Mouse (Mus musculus) liver, embryonic 15.5 days (tissue): ENCODE results near the gene Vopp1. TPM values are rescaled to one million over a fixed set of nuclear protein-coding genes. Genes with fewer than 3 reads are reported as not detected.

ENCODE experiments used
- ATAC-seq: fragments of 200-750 bp; cut with Nextera tagmentation; 2 replicates; pipeline ENCODE4 v1.8.0; 2017; ENCODE audit warnings: moderate number of reproducible peaks, mild to moderate bottlenecking, moderate library complexity; ENCODE audit not compliant: insufficient read depth
- H3K27ac ChIP-seq: fragments of 300-500 bp; sonication (generic); replicated peaks from 2 replicates; pipeline ENCODE4 v1.5.1; 2015; ENCODE audit warnings: mild to moderate bottlenecking, inconsistent platforms
- H3K27me3 ChIP-seq: fragments of 300-500 bp; sonication (generic); 2 replicates; pipeline ENCODE4 v1.6.1; 2015; ENCODE audit warnings: mild to moderate bottlenecking, inconsistent platforms
- H3K36me3 ChIP-seq: fragments of 300-500 bp; sonication (generic); replicated peaks from 2 replicates; pipeline ENCODE4 v1.6.1; 2015; ENCODE audit warnings: moderate library complexity, mild to moderate bottlenecking, inconsistent platforms
- H3K4me1 ChIP-seq: fragments of 300-500 bp; sonication (generic); replicated peaks from 2 replicates; pipeline ENCODE4 v1.6.1; 2015; ENCODE audit warnings: inconsistent platforms
- H3K4me2 ChIP-seq: fragments of 300-500 bp; sonication (generic); 2 replicates; pipeline ENCODE4 v1.6.1; 2015; ENCODE audit warnings: moderate library complexity, mild to moderate bottlenecking, inconsistent platforms
- H3K4me3 ChIP-seq: fragments of 300-500 bp; sonication (generic); replicated peaks from 2 replicates; pipeline ENCODE4 v1.5.1; 2015; ENCODE audit warnings: mild to moderate bottlenecking, inconsistent platforms
- H3K9ac ChIP-seq: fragments of 300-500 bp; sonication (generic); 2 replicates; pipeline ENCODE4 v1.6.1; 2015; ENCODE audit warnings: moderate library complexity, mild to moderate bottlenecking, inconsistent platforms
- H3K9me3 ChIP-seq: fragments of 300-500 bp; sonication (generic); replicated peaks from 2 replicates; pipeline ENCODE4 v1.6.1; 2016; ENCODE audit warnings: inconsistent platforms
- WGBS: fragments of 180-500 bp; shearing (Covaris S2); methylation state at CpG from one replicate; pipeline ENCODE4 v1.1.7; 2015; ENCODE audit warnings: mixed read lengths; ENCODE audit not compliant: insufficient replicate concordance; 5-methylcytosine and 5-hydroxymethylcytosine counted together
- polyA plus RNA-seq: library from polyadenylated mRNA; unstranded; fragments of >200 nt; fragmentation: Nextera tagmentation; extraction: Ambion mirVana; gene quantifications from 2 replicates; pipeline ENCODE4 v1.2.1, GENCODE M21; 2015

Gene Vopp1
- polyA plus RNA-seq, 1 experiment from 2014 or later: 56.8 TPM

DNA sequence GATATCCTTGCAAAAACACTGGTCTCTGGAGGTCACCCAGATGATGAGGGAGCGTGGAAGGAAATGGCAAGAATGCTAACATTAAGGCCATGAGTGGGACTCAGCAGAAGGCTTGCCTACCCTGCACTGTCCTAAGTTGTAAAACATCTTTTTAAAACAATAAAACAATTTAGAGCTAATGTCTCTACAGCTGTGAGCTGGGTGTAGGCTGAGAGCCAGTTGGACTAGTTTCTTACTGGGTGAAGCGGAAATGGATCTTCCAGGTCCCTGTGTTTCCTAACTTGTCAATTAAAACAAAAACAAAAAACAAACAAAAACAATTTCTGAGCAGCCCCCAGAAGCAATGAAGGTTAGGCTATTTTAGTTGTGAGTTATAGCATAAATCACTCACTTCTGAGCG, 131.8 kb downstream of the Vopp1 start:
- no peak for ATAC-seq
- no peaks in the 10 kb centered on the region for H3K9me3 ChIP-seq
- no peak overlapping the region for H3K4me2 ChIP-seq
- H3K4me1 ChIP-seq: peaks cover 21% of the 10 kb centered on the region
- H3K36me3 ChIP-seq: peaks cover 12% of the 10 kb centered on the region; the same call in 1 of the 2 replicates
- WGBS: 76% methylated on average over 3 of the region's 3 CpGs
- H3K27ac ChIP-seq: no peak overlapping the region
- no peak overlapping the region for H3K9ac ChIP-seq
- H3K27me3 ChIP-seq: peaks cover 4% of the 10 kb centered on the region; the same call in 1 of the 2 replicates
- no peak overlapping the region for H3K4me3 ChIP-seq

DNA sequence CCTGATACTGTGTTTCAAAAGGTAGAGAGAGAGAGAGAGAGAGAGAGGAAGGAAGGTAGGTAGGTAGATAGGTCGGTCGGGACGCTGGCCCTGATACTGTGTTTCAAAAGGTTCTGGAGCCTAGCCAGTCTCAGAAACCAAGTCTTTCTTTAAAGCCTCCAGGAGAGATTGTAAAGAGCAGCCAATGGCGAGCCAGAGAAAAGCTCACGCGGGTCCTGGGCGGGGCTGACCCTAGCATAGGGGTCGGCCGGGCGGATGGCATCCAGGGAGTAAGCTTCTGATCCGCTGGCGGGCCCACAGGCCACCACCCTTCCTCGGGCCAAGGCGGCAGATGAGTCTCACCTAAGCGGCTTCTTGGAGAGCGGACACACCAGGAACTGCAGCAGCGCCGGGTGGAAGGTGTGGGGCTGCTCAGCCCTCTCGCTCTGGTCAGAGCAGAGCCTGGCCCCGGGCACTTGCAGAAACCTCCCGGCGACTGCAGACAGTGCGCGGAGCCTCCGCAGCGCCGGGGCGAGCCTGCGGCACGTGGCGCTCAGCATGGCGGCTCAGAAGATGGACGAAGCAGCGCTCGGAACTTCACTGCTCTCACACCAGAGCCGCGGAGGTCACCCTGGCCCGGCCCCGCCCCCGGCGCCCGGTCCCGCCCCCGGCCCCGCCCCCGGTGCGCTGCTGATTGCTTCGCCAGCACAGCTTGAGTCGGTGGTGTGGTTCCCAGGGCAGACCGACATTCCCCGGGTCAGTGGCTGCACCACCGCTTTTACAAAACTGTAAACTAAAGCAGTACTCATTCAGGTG, 133.3 kb downstream of the Vopp1 start, which contains the start of gene Pyurf:
Gene Pyurf, minus strand, starts transcription at position 612 of the 795 bp plus-strand sequence.
- WGBS: 1% methylated on average over 51 of the region's 52 CpGs
- peaks cover 21% of the 10 kb centered on the region for H3K4me1 ChIP-seq
- H3K9ac ChIP-seq: peak within 1 kb of the TSS; percentile 80
- peaks cover 4% of the 10 kb centered on the region; the same call in 1 of the 2 replicates for H3K27me3 ChIP-seq
- peaks cover 23% of the 10 kb centered on the region for H3K36me3 ChIP-seq
- peak within 1 kb of the TSS; percentile 92 for H3K4me3 ChIP-seq
- ATAC-seq: peak; percentile 97
- no peaks in the 10 kb centered on the region for H3K9me3 ChIP-seq
- H3K27ac ChIP-seq: peak within 1 kb of the TSS; percentile 95
- H3K4me2 ChIP-seq: peak within 1 kb of the TSS; percentile 98

DNA sequence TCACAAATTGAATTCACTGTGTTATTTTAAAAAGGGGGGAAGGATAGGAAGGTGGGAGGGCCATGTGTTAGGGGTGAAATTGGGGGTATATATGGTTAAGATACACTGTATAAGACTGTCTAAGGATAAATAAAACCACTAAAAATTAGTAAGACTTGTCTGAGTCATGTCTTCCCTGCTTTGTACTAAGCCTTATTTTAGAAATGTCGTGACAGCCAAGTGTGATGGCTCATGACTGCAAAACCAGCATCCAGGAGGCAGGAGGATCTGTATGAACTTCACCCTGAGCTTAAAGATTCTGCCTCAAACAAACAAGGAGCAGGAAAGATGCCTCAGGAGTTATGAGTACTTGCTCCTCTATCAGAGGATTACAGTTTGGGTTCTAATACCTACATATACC, 140.8 kb downstream of the Vopp1 start:
- Histone ChIP-seq H3K9ac (no peak overlapping the region), H3K27me3 (no peaks in the 10 kb centered on the region), H3K27ac (no peak overlapping the region), H3K4me3 (no peak overlapping the region), H3K4me1 (no peaks in the 10 kb centered on the region), H3K36me3 (peaks cover 25% of the 10 kb centered on the region), H3K9me3 (no peaks in the 10 kb centered on the region), H3K4me2 (no peak overlapping the region)
- ATAC-seq: no peak
- WGBS: 81% methylated on average over 1 of the region's 1 CpGs

Other genes with a start within 250 kb of the Vopp1 start
- gene Herc6, start 244.2 kb downstream of the Vopp1 start, polyA plus RNA-seq: 3.0 and 3.7 TPM in 2 replicates
- 6.7 and 6.8 TPM in 2 replicates for gene Pyurf, start 133.1 kb downstream of the Vopp1 start, polyA plus RNA-seq
- gene Lancl2, start 122.6 kb downstream of the Vopp1 start, polyA plus RNA-seq: 13.2 and 14.5 TPM in 2 replicates
- gene Vmn1r21, start 25.2 kb upstream of the Vopp1 start, polyA plus RNA-seq: not detected in 2 replicates
- not detected in 2 replicates for gene Vmn1r22, start 82.9 kb upstream of the Vopp1 start, polyA plus RNA-seq
- not detected in 2 replicates for gene Vmn1r23, start 101.7 kb upstream of the Vopp1 start, polyA plus RNA-seq
- gene Vmn1r24, start 136.3 kb upstream of the Vopp1 start, polyA plus RNA-seq: not detected in 2 replicates
- gene Vmn1r25, start 155.7 kb upstream of the Vopp1 start, polyA plus RNA-seq: not detected in 2 replicates
- not detected in 2 replicates for gene Vmn1r26, start 190.0 kb upstream of the Vopp1 start, polyA plus RNA-seq